In genomic region chrX:10574523-10574922, GRCm38 (mm10) we compare ENCODE assay signal across 8 mouse cellular contexts.
DNase-seq lines count a peak whose midpoint lies in the region; TF ChIP-seq lines count a peak whose summit lies in the region.

No protein-coding gene starts in this region.

- DNase-seq in lung, adult 18-20 months: peak; percentile 12 to 13
- DNase-seq in lung, adult 2 months: no peak
- DNase-seq in cerebellum, adult 11-12 months: peak; percentile 52
- DNase-seq in heart, adult 9 months (ENCODE audit: low spot score in 2 of 2): peak; percentile 27 to 41
- DNase-seq in layer of hippocampus, adult 18-20 months (ENCODE audit: low spot score in 2 of 2): peak; percentile 33 to 45
- peak; percentile 24 for DNase-seq in right cerebral cortex, postnatal 14 days
- no peak for DNase-seq in spleen, postnatal 14 days (ENCODE audit: low spot score in 2 of 2)
- DNase-seq in urinary bladder, postnatal 4 days (ENCODE audit: low spot score in 2 of 2): no peak

- 43% methylated on average over 3 of the region's 3 CpGs for WGBS in lung, adult 2 months

- H3K4me1 ChIP-seq in lung, adult 2 months (ENCODE audit: control insufficient read depth, insufficient read depth, low read length): no peaks in the 10 kb centered on the region; the same call in 1 of the 2 replicates

- no peak overlapping the region for H3K4me3 ChIP-seq in lung, adult 2 months (replicated peaks; ENCODE audit: extremely low read depth, low read depth, low read length)

- TF ChIP-seq POLR2A in lung, adult 2 months (IDR thresholded peaks at IDR 0.05; ENCODE audit: borderline replicate concordance, extremely low read depth, low read depth, low read length): no peak

- TF ChIP-seq CTCF in lung, adult 2 months (IDR thresholded peaks at IDR 0.05; ENCODE audit: insufficient read depth, low read length): no peak

Comparison
In these comparisons a context has a peak if more than half of its experiments do, and no peak if none do; other contexts are left out.
1. DNase-seq: peak in lung, adult 18-20 months (2 of 2), cerebellum, adult 11-12 months (single experiment), heart, adult 9 months (2 of 2), layer of hippocampus, adult 18-20 months (2 of 2) and right cerebral cortex, postnatal 14 days (single experiment); none in lung, adult 2 months (single experiment), spleen, postnatal 14 days (0 of 2) and urinary bladder, postnatal 4 days (0 of 2).